Mouse (Mus musculus) monocyte, adult 2 months (primary cell): ENCODE results near the gene Tubb1.

Experiments used
- DNase-seq, 2 experiments: peaks; one replicate each; pipeline ENCODE4 v3.0.0; 2022; ENCODE audit warnings: low spot score in 2 of 2, low read depth in 1 of 2

The Tubb1 gene

GRCm38 (mm10) chr2:174501517-174501916, 51.0 kb downstream of the Tubb1 start:
- no peak for DNase-seq

- no peak for DNase-seq
Observed at GRCm38 (mm10) chr2:174502321-174502720, 51.8 kb downstream of the Tubb1 start.

- DNase-seq, result no peak
Observed at GRCm38 (mm10) chr2:174502831-174503460, 52.5 kb downstream of the Tubb1 start.
